Mouse (Mus musculus): ENCODE results near the gene Mfsd12.
A peak's percentile ranks its signal among the peaks of the same experiment; 100 is the strongest.

Mfsd12 gene

DNA sequence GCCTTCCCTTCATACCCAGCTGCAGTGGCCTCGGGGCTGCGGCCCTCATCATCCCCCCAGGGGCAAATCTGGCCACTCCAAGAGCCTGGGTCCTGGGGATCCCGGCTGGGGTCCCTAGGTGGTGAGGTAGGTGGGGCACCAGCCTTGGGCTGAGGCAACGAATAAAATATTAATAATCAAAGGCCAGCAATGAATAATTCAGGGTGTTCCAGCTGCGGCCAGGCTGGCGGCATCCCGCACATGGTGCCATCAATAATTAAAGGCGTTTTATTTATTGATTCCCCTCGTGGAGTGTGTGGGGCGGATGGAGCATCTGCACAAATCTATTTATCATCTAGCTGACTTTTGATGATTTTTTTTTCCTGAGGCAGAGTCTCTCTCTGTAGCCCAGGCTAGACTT is 46.2 kb downstream of the Mfsd12 start:
- DNase-seq (ENCODE audit: low spot score): no peak

DNA sequence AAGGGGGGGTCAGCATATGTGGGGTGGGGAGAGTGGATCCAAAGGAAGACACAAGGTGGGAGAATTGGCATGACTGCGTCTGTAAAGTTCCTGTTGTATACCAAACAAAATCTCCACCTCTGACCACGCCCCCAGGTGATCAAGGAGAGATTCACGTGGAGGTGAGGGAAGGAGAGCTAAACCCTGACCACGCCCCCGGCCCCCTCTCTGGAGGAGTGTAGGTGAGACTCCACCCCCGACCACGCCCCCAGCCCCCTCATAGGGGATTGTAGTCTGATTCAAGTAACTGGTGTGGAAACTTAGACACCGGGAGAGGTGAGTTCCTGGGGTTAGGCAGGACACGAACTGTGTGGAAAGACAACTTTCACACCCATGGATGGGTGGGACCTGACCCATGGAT is 46.8 kb downstream of the Mfsd12 start:
- no peak for DNase-seq (ENCODE audit: low spot score)

DNA sequence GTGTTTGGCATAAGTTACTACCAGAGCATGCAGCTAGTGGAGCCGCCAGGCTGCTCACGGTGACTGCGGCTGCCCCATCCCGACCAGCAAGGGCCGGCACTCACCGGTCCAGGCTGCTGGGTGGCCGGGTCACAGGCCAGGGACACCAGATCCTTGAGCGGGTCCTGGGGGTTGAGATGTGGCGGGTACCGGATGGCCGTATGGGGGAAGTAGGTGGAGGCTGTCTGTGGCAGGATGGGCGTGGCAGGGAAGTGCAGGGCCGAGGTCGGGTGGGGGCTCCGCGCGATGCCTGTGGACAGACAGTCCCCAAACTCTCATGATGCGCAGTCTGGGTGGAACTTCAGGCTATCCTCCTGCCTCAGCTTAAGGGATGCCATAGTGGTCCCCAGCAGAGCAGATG is 47.4 kb downstream of the Mfsd12 start:
- no peak for DNase-seq (ENCODE audit: low spot score)

DNA sequence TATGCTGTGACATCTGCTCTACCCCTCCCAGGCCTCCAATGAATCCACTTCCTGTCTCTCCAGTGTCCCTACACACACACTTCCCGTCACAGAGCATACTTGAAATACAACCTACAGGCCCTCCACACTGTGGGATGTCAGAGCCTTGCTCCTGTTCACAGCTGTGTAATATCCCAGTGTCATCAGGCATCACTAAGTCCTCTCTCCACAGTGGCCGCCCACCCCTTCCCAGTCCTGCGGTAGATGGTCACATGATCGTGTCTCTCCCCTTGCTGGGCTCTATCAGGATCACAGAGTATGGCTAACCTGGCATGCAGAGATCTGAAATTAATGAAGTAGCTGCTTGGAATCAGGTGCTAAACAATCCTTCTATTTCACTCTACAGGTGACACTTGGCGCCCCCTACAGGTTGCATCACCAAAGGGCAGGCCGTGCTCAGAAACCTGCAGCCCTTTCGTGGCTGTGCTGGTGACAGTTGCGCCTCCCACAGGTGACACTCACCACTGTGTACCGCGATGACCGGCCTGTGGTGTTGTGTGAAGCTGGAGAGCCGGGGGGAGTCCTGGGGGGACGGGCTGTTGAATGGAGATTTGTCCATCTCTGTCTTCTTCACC is 48.4 kb downstream of the Mfsd12 start:
- no peak for DNase-seq (ENCODE audit: low spot score)

DNA sequence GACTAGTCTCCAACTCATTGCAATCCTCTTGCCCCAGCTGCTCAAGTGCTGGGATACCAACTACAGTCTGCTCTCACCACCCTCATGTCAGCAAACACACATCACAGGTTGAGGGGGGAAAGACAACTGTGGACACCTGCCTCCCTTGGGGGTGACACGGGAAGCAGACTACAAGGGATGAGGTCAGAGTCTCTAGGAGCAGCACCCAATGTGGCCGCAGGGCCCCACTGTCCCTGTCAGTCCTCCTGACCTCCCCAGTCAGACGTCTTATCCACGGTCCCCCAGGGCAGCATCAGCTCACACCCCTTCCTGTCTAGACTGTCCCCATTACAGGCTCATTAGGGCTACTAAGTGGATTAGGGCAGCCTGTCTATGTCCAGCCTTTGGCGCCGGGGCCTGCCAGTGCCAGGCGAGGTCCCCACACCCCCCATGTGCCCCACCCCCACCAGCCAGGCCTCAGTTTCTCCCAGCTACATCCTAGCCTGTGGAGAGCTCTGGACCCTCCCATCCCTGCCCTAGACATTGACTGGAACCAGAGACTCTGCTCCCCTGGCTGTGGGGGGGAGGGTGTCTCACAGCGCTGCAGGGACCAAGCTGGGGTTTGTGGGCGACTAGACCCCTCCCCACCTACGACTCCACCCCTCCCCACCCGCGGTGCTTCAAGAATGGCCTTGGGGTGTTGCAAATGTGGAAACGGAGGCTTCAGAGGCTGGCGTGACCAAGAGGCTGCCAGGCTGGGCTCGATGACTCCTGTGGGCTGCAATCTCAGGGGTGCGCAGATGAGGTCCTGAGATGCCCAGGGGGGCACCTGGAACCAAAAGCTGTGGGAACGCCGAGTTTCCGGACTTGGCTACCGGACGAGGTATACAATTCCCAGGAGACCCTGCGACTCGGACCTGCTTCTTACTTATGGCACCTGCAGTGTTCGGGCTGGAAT is 49.5 kb downstream of the Mfsd12 start:
- DNase-seq (ENCODE audit: low spot score): no peak

DNA sequence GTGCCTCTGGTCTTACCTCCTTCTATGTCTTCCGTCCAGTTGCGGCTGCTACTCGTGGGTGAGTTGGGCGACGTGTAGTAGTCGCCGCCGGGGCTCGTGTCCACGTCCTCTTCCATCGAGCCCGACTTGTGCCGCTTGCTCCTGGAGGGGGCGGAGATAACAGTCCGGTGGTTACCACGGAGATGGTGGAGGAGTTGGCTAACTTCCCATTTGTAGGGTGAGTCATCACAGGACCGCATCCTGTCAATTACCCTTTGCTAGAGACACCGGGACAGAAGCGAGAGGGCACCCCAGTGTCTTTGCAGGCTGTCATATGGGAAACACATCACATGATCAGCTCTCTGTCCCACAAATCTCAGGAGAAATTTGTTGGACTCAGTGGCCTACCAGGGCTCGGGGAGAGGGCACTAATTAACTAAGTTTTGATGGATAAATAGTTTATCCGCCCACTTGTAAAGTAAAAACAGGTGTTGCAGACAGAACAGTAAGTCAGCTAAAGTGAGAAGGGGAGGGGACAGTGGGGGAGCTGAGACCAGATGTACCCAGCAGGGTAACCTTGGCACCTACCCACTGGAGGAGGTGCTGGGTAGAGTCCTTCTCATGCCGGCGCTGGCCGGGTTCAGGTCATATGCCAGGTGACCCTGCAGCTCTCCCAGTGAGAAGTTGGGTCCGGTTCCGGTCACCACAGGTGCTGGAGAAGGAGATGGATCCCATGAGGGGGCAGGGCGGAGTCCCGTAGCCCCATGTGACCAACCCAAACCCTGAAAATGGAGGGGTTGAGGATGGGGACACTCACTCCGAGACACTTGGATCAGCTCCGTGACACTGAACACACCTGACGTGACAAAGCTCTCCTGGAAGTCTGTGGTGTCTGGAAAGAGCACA is 50.5 kb downstream of the Mfsd12 start:
- DNase-seq (ENCODE audit: low spot score): peak; percentile 94

DNA sequence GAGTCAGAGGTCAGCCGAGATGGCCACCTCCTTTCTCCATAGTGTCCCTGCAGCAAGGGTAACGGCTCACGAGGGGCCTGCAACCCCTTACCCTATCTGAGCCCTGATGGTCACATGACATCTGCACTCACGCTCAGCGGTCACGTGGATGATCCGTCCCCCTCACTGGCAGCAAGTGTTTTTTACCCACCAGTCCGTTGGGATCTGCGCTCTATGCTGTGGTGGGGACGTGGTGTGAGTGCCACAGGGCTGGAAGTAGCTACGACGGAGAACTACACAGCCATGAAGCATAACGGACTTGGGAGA is 51.1 kb downstream of the Mfsd12 start:
- no peak for DNase-seq (ENCODE audit: low spot score)

DNA sequence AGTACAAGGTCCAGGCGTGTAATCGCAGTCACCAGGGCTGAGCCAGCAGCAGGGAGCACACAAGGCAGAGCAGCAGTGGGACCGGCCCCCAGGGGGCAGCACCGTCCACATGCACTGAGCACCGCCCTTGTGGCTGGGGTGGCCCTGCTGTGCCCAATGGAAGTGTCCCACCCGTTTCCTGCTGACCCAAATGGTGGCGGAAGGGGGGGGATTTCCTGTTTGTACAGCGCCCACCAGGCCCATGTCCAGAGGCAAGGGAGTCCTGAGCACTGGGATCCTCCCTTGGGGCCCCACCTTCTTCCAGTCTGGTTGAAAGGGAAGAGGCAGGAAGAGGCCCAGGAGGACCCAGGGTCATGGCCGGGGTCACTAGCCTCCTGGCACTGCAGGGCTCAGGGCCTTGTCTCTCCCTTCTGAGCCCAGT is 51.6 kb downstream of the Mfsd12 start:
- peak; percentile 94 for DNase-seq (ENCODE audit: low spot score)

DNA sequence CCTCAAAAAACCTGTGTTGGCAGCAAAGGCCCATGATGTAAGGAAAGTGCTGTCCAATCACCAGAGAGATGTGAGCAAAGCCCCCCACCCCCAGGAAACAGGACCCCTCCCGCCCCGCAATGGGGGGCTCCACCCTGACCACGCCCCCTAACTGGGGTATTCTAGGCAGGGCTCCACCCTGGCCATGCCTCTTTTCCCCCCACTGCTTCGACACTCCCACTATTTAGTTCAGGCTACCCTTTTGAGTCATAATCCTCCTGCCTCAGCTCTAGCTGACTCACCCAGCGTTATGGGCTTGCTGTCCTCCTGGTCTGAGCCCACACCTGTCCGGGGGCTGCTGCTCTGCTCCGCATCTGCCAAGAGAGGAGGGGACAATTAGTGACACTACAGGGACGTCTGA is 52.0 kb downstream of the Mfsd12 start:
- DNase-seq (ENCODE audit: low spot score): no peak

DNA sequence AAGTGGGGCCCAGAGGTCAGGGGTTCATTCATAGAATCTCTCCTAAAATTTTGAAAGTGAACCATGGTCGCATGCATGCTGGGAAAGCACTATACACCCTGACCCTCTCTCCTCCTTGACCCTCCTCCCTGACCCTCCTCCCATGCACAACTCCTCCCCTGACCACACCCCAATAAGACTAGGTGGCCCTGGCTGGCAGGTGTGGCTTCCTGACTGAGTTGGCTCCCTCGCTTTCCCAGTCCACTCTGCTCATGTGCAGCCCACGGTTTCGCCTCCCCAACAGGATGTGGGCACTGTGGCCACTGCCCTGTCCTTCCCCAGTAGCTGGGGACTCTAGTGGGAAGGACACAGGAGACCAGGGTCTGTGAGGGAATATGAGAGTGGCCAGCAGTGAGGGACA is 53.1 kb downstream of the Mfsd12 start:
- no peak for DNase-seq (ENCODE audit: low spot score)

DNA sequence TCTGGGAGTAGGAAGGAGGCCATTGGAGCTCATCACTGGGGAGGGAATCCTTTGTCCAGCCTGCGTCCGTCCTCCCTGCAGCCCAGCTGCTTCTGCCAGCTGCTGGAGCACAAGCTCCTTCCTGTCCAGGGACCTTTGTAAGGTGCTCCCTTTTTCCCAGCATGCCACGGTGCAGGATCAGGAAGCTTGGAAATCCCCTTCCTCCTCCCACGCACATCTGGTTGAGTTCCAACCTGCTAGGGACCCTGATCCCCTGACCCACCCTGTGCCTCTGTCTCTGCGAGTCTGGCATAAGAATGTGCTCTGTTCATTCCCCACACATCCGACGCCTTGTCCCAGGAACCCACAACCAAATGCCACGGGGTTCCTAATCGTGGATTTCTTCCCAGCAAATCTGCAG is 53.7 kb downstream of the Mfsd12 start:
- DNase-seq (ENCODE audit: low spot score): no peak

DNA sequence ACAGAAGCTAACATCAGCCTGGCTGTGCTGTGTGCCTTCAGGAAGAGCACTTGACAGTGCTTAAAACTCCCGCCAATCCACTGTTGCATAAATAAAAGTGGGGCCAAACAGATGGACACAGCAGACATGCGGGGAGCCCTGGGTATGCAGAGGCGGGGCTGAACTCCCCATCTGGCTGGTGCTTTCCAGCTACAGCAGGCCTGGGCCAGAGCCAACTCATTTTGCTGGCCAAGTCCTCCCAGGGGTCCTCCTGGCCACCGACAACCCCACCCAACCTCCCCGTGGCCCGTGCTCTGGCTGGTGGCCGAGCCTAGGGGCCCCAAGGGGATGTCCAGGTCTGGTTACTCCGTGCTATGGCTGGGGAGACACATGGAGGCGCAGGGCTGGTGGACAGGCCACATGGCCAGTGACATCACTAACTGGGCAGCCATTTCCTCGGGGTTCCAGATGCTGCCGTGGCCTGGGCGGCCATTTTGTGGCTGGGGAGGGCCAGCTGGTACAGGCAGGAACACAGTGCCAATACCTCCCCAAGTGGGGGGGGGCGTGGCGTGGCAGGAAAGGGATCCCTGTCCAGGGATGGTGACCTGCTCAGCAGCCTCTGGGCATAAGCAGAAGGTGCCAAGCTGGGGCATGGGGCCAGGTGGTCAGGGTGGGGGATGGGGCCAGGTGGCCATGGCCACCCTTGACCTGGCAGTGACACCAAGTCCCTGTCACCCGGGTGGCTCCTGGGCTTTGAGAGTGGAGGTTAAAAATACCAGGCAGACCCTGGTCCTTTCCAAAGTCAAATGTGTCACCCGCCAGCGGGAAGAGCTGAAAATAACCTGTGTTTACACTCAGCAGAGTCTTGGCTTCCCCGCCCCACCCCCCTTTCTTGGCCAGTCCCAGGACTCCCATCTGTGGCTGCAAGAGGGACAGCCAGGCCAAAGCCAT is 54.4 kb downstream of the Mfsd12 start:
- peak; percentile 81 for DNase-seq (ENCODE audit: low spot score)

DNA sequence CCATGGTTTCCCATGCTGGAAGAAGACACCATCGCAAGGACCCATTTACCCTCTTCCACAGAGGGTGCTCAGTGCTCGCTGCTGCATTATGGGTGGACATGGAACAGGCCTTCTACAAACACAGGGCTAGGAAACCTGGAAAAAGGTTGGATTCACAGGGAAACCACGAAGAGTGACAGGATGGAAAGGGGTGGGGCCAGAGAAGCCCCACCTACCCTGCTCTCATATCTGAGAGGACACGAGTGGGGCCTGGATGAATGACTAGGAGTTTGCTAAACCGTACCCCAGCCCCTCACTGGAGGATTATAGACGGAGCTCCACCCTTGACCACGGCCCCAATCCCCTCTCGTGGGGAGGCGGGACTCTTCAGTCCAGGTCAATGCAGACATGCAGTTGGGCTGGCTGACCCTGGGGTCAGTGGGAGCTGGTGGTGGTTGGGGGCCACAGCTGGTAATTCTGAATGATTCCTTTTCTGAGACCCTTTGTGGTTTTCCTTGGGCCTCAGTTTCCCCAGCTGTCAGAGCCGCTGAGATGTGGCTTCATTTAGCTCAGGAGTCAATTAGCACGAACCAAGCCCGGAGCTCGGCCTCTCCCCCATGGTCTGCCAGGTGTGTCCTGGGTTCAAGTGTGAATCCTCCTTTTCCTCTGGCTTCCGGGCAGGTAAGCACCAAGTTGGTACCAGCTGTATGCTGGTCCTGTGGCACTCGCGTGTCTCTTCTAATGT is 55.5 kb downstream of the Mfsd12 start:
- no peak for DNase-seq (ENCODE audit: low spot score)

DNA sequence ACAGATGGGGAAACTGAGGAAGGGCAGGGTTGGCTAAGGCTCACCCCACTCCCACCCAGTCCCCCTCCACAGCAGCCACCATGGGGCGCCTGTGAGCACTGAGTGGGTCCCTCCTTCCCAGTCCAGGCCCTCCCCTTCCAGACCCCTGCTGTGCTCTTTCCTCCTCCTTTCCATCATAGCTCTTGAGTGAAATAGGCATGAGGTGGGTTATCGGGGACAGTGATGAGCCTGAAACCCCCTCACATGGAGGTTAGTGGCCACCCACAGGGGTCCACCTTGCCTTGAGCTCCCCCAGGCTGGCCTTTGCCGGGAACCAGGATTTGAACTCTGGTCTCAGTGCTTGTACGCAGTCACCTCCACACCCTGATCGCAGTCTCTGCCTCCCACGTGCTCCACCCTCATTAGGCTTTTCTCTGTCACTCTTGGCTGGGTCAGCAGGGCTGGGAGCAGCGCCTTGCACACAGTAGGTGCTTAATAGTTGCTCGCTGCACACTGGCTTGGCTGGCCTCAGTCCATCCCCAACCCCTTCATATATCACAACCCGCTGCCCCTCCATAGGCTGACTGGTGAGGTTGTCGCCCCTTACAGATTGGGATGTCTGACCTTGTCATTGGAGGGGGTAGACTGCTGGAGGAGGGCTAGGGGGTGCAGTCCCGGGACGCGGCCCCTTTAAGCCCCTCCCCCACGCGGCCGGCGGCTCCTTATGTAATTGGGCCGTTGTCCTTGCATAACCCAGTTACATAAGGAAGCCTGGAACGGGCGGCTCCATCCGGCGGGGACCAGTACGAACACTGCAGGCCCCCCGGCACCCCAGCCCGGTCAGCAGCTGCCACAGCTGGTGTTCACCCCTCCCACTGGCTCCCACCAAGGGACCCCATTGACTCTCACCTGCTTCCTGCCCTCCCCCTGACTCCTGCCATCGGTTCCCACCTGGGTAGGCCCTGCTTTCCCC is 56.3 kb downstream of the Mfsd12 start:
- peak; percentile 93 for DNase-seq (ENCODE audit: low spot score)

DNA sequence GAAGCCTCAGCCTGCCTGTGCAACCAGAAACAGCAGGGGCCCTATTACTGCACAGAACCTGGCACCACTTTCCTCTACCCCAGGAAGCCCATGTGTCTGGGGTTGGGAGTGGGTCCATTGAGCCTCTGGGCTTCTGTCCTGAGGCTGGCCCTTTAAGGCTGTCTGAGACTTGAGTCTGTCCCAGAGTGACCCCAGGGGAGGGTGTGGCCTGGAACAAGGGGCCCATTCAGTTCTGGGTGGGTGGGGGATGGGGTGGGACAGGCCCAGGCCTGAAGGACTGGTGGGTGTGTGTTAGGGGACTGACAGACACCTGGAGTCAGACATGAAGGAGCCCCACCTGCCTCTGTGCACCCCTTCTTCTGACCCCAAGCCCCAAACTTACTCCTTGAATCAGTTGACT is 57.4 kb downstream of the Mfsd12 start:
- peak; percentile 79 for DNase-seq (ENCODE audit: low spot score)

DNA sequence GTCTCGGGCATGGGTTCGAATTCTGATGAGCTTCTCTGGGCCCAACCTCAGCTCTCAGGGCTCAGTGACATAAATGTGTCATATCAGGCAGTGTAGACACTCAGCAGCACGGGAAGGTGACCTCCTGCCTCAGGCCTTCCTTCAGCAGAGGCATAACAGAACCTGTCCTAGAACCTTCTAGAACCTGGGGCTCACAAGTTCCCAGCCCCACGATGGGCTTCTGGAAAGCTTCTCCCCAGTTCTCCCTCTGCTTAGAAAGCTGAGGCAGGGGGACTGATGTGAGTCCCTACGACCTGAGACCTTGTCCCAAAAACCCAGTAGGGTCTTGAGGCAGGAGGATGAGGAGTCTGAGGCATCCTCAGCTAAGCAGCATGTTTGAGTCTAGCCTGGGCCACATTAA is 57.9 kb downstream of the Mfsd12 start:
- no peak for DNase-seq (ENCODE audit: low spot score)
